Mouse (Mus musculus) urinary bladder, postnatal 36 days (tissue): Measurements from ENCODE around the gene AC124502.3.
A peak's percentile ranks its signal among the peaks of the same experiment; 100 is the strongest.
"Not testable (repeated sequence)": the region's sequence is repeated elsewhere in the genome, so short reads cannot be mapped to it uniquely, and the experiment has no call there.

Source experiments
- DNase-seq, 2 experiments: peaks; one replicate each; pipeline ENCODE4 v3.0.0; 2022; ENCODE audit warnings: low spot score in 2 of 2, mixed read lengths in 1 of 2

Gene AC124502.3

DNA sequence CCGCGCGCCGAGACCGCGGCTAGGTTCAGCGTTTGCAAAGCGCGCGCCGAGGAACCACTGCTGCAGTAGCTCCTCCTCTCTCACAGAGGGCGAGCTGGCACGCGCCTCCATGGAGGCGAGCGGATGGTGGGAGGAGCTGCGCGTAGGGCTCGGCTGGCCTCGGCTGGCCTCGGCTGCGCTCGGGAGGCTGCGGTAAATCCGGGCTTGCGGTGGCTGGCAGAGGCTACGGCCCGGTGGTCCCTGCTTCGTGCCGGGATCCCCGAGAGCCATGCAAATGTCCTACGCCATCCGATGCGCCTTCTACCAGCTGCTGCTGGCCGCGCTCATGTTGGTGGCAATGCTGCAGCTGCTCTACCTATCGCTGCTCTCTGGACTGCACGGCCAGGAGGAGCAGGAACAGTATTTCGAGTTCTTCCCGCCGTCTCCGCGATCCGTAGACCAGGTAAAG lies at the start of gene AC124502.3, which contains the start of gene B4gat1:
Gene AC124502.3, plus strand, starts transcription at position 183 of the 448 bp plus-strand sequence.
Gene B4gat1, plus strand, starts transcription at position 118 of the 448 bp plus-strand sequence.
- DNase-seq: peak; percentile 81 to 87

DNA sequence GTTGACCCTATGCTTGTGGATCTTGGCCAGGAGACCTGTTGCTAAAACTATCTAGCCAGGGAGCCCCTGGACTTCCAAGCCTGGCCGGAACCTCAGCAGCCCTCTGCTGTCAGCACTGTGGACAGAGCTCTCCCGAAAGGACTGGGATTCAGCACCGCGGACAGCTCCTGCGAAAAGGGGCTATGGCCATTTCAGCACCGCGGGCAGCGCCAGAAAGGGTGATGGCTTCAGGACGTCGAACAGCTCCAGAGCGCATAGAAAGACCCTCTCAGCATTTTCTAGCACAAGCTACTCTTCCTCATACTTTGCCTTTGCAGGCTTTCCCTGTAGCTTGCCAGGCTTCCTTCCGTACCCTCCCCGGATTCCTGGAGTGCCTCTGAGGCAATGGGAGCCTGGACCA lies 49.7 kb upstream of the AC124502.3 start:
- DNase-seq: peak; percentile 86 to 91

- DNase-seq: no peak
These were observed 49.0 kb upstream of the AC124502.3 start for GRCm38 (mm10) chr19:4989434-4990255.

DNA sequence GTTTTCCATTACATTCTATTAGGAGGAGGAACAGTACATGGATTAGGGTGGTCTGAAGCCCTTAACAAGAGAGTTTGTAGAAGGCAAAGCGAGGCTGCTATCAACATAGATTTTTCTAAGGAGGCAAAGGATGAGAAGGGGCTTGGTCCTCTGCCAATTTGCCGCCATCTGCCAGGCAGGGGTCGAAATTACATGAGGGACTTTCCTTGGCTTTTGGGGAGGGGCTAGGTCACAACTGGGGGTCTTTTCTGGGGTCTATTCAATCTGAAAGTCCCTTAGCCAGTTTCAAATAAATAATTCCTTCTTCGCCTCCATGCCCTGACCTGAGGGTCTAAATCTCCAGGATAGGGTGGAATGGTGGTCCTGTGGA lies 48.5 kb upstream of the AC124502.3 start, which contains the start of gene Npas4:
Gene Npas4, minus strand, starts transcription at position 61 of the 370 bp plus-strand sequence.
- DNase-seq: no peak

DNA sequence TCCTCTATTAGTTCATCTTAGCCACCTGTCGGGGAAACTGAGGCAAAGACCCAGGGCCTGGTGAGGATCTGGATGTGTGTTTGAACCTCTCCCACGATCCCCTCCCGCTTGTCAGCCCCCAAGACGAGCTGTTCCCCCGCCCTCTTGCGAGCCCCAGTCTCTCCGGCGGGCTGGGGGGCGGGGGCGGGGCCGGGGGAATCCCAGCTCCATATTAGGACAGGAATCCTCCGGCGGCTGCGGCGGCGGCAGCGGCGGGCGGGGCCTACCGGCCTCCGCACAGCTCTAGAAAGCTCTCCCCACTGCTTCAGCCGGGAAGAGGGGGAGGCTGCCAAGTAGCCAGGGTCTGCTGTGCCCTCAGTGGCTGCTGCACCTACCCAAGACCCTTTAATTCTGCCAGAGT lies 48.0 kb upstream of the AC124502.3 start:
- DNase-seq: no peak

DNA sequence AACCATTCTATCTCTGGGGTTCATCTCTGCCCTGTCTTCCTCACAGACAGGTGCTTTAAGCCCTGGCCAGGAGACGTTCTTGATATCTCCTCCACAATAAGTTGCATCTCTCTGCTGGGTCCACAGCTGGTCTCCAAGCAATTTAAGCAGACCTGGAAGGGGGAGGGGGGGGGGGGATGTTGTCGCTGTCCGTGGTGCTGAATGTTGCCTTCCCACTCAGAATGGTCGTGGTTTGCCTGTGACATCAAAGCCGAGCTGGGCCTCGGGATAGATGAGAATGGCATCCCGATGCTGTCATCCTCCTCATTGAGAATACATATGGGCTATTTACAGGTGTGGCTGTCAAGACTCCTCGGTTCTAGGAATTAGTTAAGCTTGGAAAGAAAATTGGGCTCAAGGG lies 46.3 kb upstream of the AC124502.3 start:
- no peak for DNase-seq

DNA sequence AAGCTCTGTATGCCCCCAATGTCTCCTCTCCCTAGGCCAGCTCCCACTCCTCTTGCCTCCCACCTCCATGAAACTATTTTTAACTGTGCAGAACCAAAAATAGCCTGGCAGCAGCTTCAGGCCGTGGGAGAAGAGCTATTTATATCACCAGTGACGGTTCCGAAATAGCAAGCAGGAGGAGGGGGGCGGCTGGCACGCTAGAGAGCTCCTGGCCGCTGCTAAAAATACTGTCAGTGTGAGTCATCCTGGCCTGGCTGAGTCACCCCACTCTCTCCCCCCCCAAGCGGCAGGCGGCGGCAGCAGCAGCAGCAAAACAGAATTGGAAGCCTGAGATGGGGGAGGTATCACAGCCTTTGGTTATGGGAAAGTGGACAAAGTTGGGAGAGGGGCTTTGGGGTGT lies 45.8 kb upstream of the AC124502.3 start:
- DNase-seq: peak; percentile 38 to 67

DNA sequence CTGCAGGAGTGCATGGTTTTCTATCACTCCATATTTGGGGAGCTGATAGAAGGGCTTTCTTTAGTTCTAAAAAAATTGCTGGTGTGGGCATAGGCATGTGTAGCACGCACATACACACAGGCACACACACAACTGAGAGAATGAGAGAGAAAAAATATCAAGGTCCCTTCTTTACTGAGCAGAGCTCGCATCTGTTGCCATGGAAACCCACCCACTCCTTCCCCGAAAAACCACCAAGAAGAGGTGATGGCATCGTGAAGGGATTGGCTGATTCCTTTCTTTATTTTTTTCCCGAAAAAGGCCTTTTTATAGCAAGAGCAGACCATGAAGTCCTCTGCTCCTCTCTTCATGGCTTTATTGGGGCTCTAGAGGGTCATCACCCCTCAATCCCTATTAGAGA lies 44.6 kb upstream of the AC124502.3 start:
- DNase-seq: no peak

- DNase-seq: no peak
These were observed 39.1 kb upstream of the AC124502.3 start for GRCm38 (mm10) chr19:4999445-5000140.

- DNase-seq: peak; percentile 55 to 76
These were observed 36.9 kb upstream of the AC124502.3 start for GRCm38 (mm10) chr19:5001666-5002406.

DNA sequence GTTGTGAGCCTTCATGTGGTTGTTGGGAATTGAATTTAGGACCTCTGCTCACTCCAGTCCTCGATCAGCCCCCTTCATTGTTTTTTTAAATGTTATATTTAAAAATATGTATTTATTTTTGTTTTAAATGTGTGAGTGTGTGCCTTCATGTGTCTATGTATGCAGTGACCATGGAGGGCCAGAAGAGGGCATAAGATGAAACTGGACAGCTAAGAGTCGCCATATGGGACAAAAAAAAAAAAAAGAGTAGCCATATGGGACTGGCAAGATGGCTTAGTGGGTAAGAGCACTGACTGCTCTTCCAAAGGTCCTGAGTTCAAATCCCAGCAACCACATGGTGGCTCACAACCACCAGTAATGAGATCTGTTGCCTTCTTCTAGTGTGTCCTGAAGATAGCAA lies 35.0 kb upstream of the AC124502.3 start:
- not testable (repeated sequence) for DNase-seq

- DNase-seq: no peak
These were observed 33.8 kb upstream of the AC124502.3 start for GRCm38 (mm10) chr19:5004925-5005324.

- no peak for DNase-seq
These were observed 25.6 kb upstream of the AC124502.3 start for GRCm38 (mm10) chr19:5013138-5013537.

- no peak for DNase-seq
These were observed 23.7 kb upstream of the AC124502.3 start for GRCm38 (mm10) chr19:5014961-5015398.

DNA sequence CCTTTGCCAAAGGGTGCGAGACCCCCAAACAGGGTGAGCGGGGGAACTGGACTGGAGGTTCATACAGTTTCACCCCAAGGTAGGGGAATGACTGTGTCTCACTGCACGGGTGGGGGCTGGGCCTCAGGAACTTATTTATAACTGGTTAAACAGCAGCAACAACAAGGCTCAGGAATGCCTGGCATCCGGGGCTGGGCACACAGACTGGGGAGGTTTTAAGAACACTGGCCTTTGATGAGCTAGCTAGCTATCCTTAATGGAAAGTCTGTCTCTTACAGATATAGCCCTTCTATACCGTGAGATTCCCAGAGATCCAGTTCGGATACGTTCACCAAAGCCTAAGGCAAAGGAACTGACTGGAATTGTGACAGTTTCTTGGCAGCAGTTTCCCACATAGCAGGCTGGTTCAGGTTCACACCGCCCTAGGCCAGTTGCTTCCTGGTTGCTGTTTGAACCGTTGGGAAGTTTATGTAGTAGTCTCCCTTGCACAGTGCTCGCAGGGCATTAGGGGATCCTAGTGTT lies 22.4 kb upstream of the AC124502.3 start:
- no peak for DNase-seq

DNA sequence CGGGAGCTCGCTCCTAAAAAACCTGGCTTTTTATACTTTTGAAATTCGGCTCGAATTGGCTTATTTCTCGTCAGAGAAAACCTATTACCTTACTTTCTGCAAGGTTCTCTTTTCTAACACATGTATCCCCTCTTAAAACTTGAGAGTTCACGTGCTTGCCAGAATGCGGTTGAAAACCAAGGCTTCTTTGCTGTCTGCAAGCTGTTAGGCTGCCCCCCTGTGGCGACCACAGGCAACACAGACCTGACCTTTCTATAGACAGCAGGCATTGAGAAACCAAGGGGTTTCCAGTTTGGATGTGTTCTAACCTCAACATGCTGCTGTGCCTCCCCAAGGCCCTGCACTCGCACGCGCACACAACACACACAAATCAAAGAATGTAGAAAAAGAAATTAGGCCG lies 21.9 kb upstream of the AC124502.3 start:
- peak; percentile 41 to 62 for DNase-seq

DNA sequence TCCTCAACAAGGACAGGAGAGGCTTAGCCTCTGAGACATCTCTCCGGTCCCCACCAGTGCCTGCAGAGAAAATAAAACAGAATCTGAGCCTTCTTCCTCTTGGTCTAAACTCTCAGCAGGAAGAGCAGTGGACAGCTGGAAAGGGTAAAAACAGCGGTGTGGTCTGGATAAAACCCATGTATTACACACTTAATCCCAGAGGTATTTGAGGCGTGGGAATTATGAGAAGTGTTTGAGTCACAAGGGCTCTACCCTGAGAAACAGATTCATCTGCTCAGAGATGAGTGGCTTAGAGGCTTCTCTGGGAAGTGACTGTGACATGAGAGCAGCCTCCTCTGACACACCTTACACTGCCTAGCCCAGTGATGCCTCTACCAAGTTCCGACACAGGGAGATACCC lies 21.1 kb upstream of the AC124502.3 start:
- DNase-seq: no peak

DNA sequence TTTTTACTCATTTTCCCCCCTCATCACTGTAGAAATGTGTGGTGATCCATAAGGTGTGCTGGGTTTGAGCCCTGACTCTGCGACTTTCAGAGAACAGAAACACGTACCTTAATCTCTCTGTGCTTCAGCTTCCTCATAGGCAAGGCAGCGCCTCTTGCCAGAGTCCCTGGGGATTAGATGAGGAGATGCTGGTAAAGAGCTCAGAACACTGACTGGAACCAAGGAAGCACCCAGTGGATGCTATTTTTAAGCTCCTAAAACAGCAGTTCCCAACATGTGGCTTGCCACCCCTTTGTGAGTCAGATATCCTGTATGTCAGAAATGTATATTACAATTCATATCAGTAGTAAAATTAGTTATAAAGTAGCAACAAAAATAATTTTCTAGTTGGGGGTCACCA lies 20.5 kb upstream of the AC124502.3 start:
- DNase-seq: no peak

DNA sequence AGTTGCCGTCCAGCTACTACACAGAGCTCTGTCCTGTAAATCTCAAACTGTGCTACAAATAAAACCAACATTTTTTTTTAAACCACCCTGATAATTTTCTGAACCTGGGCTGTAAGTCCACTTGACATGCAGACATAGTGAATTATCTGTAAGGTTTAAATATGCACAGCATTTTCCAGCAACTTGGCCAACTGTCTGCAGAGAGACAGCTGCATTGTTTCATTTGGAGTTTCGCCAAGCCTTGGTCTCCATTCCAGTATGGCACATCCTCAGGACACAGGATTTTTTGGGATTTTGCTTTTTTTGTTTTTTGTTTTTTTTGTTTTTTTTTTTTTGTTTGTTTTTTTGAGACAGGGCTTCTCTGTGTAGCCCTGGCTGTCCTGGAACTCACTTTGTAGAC lies 17.3 kb upstream of the AC124502.3 start:
- DNase-seq: no peak

- DNase-seq: peak; percentile 86 to 93
These were observed 14.8 kb upstream of the AC124502.3 start, which contains the start of gene Slc29a2 for GRCm38 (mm10) chr19:5023621-5024479. Slc29a2 (plus strand) TSS chr19:5023860.

DNA sequence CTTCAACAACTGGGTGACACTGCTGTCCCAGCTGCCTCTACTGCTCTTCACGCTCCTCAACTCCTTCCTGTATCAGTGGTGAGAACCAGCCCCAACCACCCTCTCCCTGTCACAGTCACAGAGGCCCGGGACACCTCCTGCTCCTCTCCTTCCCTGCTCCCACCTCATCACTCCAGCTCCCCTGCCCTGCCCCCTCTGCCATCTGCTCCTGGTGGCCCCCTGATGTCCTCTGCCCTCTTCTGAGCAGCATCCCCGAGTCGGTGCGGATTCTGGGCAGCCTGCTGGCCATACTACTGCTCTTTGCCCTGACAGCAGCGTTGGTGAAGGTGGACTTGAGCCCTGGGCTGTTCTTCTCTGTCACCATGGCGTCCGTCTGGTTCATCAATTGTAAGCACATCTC lies 12.6 kb upstream of the AC124502.3 start:
- no peak for DNase-seq
